In genomic region chr12:68910590-68910989, GRCm38 (mm10) we compare ENCODE assay signal across 17 mouse cellular contexts.
A peak's percentile ranks its signal among the peaks of the same experiment; 100 is the strongest.
DNase-seq lines count a peak whose midpoint lies in the region; ATAC-seq and TF ChIP-seq lines count a peak whose summit lies in the region.
"Had no signal": no experiment of that assay in that cellular context is flagged by ENCODE, and none has a peak within 500 bp of the region (broad histone marks: within the 10 kb centered on the region; RNA-seq: fewer than 3 reads in every experiment).

No protein-coding gene starts in this region.

- WGBS in kidney, adult 2 months: 28% methylated on average over 6 of the region's 6 CpGs
- WGBS in lung, postnatal 0 days: 30% methylated on average over 6 of the region's 6 CpGs
- WGBS in limb, embryonic 14.5 days: 42% methylated on average over 6 of the region's 6 CpGs

- no peaks in the 10 kb centered on the region for H3K9me3 ChIP-seq in lung, postnatal 0 days (ENCODE audit: low read length)
- no peaks in the 10 kb centered on the region for H3K9me3 ChIP-seq in limb, embryonic 14.5 days (ENCODE audit: control insufficient read depth, low read length)
- H3K9me3 ChIP-seq: embryonic facial prominence, embryonic 13.5 days; forebrain, embryonic 10.5 days; lung, embryonic 15.5 days; midbrain, embryonic 12.5 days had no signal

- H3K9ac ChIP-seq in lung, postnatal 0 days (replicated peaks; ENCODE audit: low read depth): no peak overlapping the region
- no peak overlapping the region for H3K9ac ChIP-seq in limb, embryonic 14.5 days (ENCODE audit: low read depth, low read length, severe bottlenecking)
- H3K9ac ChIP-seq: embryonic facial prominence, embryonic 13.5 days; lung, embryonic 15.5 days; midbrain, embryonic 12.5 days had no signal

- H3K27me3 ChIP-seq in kidney, adult 2 months (replicated peaks; ENCODE audit: control insufficient read depth, insufficient read depth, low read length): no peaks in the 10 kb centered on the region
- H3K27me3 ChIP-seq in lung, postnatal 0 days (replicated peaks; ENCODE audit: insufficient read depth, low read length): no peaks in the 10 kb centered on the region
- H3K27me3 ChIP-seq in limb, embryonic 14.5 days (ENCODE audit: control insufficient read depth, insufficient read depth, low read length): no peaks in the 10 kb centered on the region
- H3K27me3 ChIP-seq: embryonic facial prominence, embryonic 13.5 days; lung, embryonic 15.5 days; midbrain, embryonic 12.5 days had no signal

- no peak overlapping the region; the same call in 1 of the 2 replicates for H3K4me3 ChIP-seq in kidney, adult 2 months (ENCODE audit: insufficient read depth, low read depth, low read length)
- no peak overlapping the region for H3K4me3 ChIP-seq in lung, postnatal 0 days (ENCODE audit: low read depth, low read length)
- no peak overlapping the region for H3K4me3 ChIP-seq in limb, embryonic 14.5 days (replicated peaks; ENCODE audit: low read length)
- H3K4me3 ChIP-seq: embryonic facial prominence, embryonic 13.5 days; forebrain, embryonic 10.5 days; lung, embryonic 15.5 days; midbrain, embryonic 12.5 days had no signal

- DNase-seq in adrenal gland, postnatal 14 days: peak; percentile 5
- no peak for DNase-seq in adrenal gland, adult 2 months
- DNase-seq in kidney, adult 2 months: peak; percentile 15
- no peak for DNase-seq in kidney, adult 9 months
- peak; percentile 15 for DNase-seq in lung, postnatal 0 days (ENCODE audit: low spot score)
- no peak for DNase-seq in lung, postnatal 14 days
- DNase-seq in limb, embryonic 14.5 days (ENCODE audit: low spot score): peak; percentile 16
- no peak for DNase-seq in spleen, postnatal 10 days (ENCODE audit: low spot score in 2 of 2)
- DNase-seq: cerebellum, postnatal 36 days; gastrocnemius, postnatal 25 days; liver; thymus, postnatal 4 days had no signal

- TF ChIP-seq EP300 in lung, postnatal 0 days (IDR thresholded peaks at IDR 0.05): peak; percentile 51; the same call in 1 of the 2 replicates

- H3K36me3 ChIP-seq in kidney, adult 2 months (ENCODE audit: control insufficient read depth, insufficient read depth, low read length): no peaks in the 10 kb centered on the region
- no peaks in the 10 kb centered on the region for H3K36me3 ChIP-seq in lung, postnatal 0 days (ENCODE audit: insufficient read depth, low read length)
- no peaks in the 10 kb centered on the region for H3K36me3 ChIP-seq in limb, embryonic 14.5 days (ENCODE audit: control insufficient read depth, insufficient read depth, low read length)
- H3K36me3 ChIP-seq: embryonic facial prominence, embryonic 13.5 days; forebrain, embryonic 10.5 days; lung, embryonic 15.5 days; midbrain, embryonic 12.5 days had no signal

- H3K27ac ChIP-seq in kidney, adult 2 months (ENCODE audit: insufficient read depth, low read depth, low read length): no peak overlapping the region
- H3K27ac ChIP-seq in lung, postnatal 0 days (ENCODE audit: low read length): no peak overlapping the region
- no peak overlapping the region for H3K27ac ChIP-seq in limb, embryonic 14.5 days (replicated peaks; ENCODE audit: low read depth, low read length)
- H3K27ac ChIP-seq: embryonic facial prominence, embryonic 13.5 days; forebrain, embryonic 10.5 days; lung, embryonic 15.5 days; midbrain, embryonic 12.5 days had no signal

- no peak for TF ChIP-seq CTCF in kidney, adult 2 months (conservative IDR thresholded peaks at IDR 0.05; ENCODE audit: insufficient read depth, insufficient read length, low read depth, low read length)
- no peak for TF ChIP-seq CTCF in lung, postnatal 0 days (IDR thresholded peaks at IDR 0.05)

- no peak for TF ChIP-seq POLR2A in kidney, adult 2 months (IDR thresholded peaks at IDR 0.05; ENCODE audit: low read depth, low read length)
- no peak for TF ChIP-seq POLR2A in limb, embryonic 14.5 days (IDR thresholded peaks at IDR 0.05; ENCODE audit: borderline replicate concordance, extremely low read depth, insufficient read depth, insufficient read length)

- H3K4me1 ChIP-seq in kidney, adult 2 months (ENCODE audit: control insufficient read depth, insufficient read depth, low read length): no peaks in the 10 kb centered on the region
- no peaks in the 10 kb centered on the region for H3K4me1 ChIP-seq in lung, postnatal 0 days (ENCODE audit: insufficient read depth, low read depth, low read length)
- H3K4me1 ChIP-seq in limb, embryonic 14.5 days (ENCODE audit: control insufficient read depth, insufficient read depth, low read length): no peaks in the 10 kb centered on the region
- H3K4me1 ChIP-seq: forebrain, embryonic 10.5 days; midbrain, embryonic 12.5 days had no signal

- no peak for ATAC-seq in lung, postnatal 0 days
- no peak for ATAC-seq in limb, embryonic 14.5 days (ENCODE audit: low FRiP score, low read depth)
- ATAC-seq: inflammation-experienced regulatory T-cells, adult 6 months had no signal

- H3K4me2 ChIP-seq in lung, postnatal 0 days (replicated peaks; ENCODE audit: low read depth, low read length): no peak overlapping the region
- no peak overlapping the region for H3K4me2 ChIP-seq in limb, embryonic 14.5 days (replicated peaks; ENCODE audit: low read depth, low read length, severe bottlenecking)
- H3K4me2 ChIP-seq: embryonic facial prominence, embryonic 13.5 days; lung, embryonic 15.5 days; midbrain, embryonic 12.5 days had no signal

Comparison
In these comparisons a context has a peak if more than half of its experiments do, and no peak if none do; other contexts are left out.
1. DNase-seq: peak in adrenal gland, postnatal 14 days (single experiment), kidney, adult 2 months (single experiment), lung, postnatal 0 days (single experiment) and limb, embryonic 14.5 days (single experiment); none in adrenal gland, adult 2 months (single experiment), kidney, adult 9 months (single experiment), lung, postnatal 14 days (single experiment) and spleen, postnatal 10 days (0 of 2).